Mouse (Mus musculus): ENCODE results near the gene Camkv.

Gene Camkv

DNA sequence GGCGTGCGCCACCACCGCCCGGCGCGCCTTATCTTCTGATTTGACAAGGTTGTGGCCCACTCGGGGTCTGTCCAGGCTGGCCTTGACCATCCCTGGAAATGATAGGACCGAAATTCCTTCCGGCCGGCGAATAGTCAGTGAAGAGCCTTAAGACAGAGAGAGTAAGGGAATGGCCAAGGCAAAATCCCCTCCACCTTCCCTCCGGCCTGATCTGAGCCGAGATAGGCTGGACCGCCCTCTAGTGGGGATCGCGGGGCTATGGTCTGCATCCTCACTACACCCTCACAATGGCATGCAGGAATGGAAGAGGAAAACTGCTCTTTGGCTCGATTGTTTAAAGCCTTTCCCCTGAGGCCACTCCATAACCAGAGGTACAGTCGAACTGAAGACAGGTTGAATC, 50.9 kb downstream of the Camkv start:
- peak; percentile 75 to 85 for DNase-seq (ENCODE audit: low spot score in 2 of 2)

DNA sequence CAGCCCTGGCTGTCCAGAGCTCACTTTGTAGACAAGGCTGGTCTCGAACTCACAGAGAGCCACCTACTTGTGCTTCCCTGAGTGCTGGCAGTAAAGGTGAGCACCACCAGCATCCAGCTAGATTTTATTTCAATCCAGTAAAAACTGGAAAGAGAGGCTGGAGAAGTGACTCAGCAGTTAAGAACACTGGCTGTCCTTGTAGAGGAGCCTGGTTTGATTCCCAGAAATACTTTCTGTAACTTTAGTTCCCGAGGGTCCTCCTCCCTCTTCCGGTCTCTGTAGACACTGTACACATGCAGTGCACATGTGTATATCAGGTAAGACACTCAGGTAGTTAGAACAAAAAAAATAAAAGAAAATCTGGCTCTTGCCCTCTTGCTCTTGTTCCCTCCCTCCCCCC, 52.5 kb downstream of the Camkv start:
- DNase-seq (ENCODE audit: low spot score in 2 of 2): no peak

DNA sequence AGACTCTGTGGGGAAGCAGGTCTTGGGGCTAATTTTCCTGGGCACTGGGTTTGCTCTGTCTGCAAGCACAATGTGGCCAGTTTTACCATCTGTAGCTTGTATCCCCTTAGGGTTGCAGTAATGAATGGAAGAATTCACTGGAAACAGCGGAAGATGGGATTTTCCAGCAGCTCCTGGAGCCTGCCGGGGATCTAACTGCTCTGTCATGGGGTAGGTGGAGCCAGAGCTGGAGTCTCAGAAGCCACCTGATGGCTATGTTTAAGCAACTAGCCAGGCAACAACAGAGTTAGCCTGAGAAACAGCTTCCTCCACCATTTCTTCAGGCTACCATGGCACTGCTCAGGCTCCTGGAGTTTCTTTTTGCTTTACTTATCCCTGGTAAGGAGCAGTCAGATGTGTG, 56.7 kb downstream of the Camkv start, which contains the start of gene Cdhr4:
Cdhr4 (plus strand) TSS at position 301 of the 400 bp plus-strand sequence.
- DNase-seq (ENCODE audit: low spot score in 2 of 2): no peak

DNA sequence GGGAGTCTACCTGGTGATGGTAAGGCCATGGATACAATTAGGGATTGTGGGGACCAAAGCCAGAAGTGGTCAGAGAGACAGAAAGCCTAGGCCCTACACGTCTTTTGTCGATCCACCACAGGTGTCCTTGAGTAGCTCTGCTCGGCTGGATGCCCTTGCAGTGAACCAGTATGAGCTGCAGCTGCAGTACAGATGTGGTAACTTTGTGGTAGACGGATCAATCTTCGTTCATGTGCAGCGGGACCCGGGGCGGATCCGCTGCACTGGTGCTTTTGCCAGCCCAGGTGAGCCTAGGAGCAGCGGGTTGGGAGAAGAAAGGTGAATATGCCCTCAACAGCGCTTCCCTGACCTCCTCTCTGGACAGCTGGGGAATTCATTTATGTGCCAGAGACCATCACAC, 57.5 kb downstream of the Camkv start:
- no peak for DNase-seq (ENCODE audit: low spot score in 2 of 2)

DNA sequence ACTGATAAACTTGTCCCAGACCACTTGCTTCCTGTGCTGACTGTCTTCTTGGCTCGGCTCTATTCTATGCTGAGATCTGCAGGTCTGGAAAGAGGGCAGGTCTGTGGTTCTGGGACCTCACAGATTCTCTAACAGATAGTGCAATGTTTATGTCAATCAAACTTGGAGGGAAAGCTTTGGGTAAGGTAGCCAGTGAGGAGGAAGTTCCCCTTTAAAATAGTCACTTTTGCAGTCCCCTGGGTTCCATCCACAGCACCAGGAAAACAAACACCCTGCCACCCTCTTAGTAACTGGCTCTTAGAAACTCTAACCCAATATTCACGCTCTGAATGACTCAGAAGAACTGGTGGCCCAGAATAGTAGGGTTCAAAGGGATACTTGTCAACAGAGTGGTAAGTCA, 59.0 kb downstream of the Camkv start:
- no peak for DNase-seq (ENCODE audit: low spot score in 2 of 2)

DNA sequence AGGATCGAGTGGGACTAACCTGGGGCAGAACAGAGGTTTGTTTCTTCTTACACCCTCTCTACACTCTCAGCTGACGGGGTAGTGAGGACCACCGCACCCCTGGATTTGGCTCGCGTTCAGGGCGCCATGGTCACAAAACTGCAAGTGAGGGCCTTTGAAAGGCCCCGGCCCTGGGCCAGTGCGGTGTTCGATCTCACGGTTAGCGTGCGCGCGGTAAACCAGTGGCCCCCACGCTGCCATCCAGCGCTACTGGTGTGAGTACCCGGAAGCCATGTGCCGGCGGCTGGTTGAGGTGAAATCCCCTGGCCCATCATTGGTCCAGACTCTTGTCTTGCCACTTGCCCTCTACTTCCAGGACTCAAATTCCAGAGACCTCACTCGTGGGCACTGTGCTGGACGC, 60.0 kb downstream of the Camkv start:
- DNase-seq (ENCODE audit: low spot score in 2 of 2): no peak

DNA sequence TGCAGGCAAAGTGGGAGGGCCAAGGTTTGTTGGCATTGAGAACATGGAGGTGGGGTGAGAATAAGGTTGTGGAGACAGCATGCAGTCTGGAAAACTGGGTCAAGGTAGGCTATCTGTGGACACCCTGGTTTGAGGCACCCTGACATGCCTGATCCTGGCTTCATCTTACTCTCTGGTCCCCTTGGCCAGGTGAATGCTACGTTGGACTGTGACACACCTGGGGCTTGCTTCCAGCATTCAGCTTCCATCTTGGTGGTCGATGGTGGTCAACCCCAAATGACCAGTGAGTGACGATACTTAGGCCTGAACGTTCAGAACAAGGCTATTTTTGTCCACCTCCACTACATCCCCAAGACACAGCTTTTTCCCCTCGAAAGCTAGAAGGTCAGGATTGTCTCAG, 60.6 kb downstream of the Camkv start, which contains the start of gene Gm20662:
Gm20662 (plus strand) TSS at position 301 of the 400 bp plus-strand sequence.
- no peak for DNase-seq (ENCODE audit: low spot score in 2 of 2)

Data from urinary bladder, postnatal 4 days (tissue).